Mouse (Mus musculus) lung, postnatal 4 days (tissue): ENCODE data around the gene Spon1.

Experiments
- DNase-seq, 2 experiments: peaks; one replicate each; pipeline ENCODE4 v3.0.0; 2021

Gene Spon1

GRCm38 (mm10) chr7:113780286-113780685, 14.5 kb downstream of the Spon1 start:
- no peak for DNase-seq

GRCm38 (mm10) chr7:113791991-113792390, 26.2 kb downstream of the Spon1 start:
- DNase-seq = no peak

GRCm38 (mm10) chr7:113792871-113793270, 27.1 kb downstream of the Spon1 start:
- DNase-seq = peak; percentile 43 to 69

- no peak for DNase-seq
These were observed 29.4 kb downstream of the Spon1 start for GRCm38 (mm10) chr7:113795209-113795608.

- no peak for DNase-seq
These were observed 31.3 kb downstream of the Spon1 start for GRCm38 (mm10) chr7:113797134-113797533.

GRCm38 (mm10) chr7:113798605-113799255, 32.9 kb downstream of the Spon1 start:
- no peak for DNase-seq

- DNase-seq = no peak
These were observed 44.0 kb downstream of the Spon1 start for GRCm38 (mm10) chr7:113809781-113810180.

- DNase-seq = no peak
These were observed 45.8 kb downstream of the Spon1 start for GRCm38 (mm10) chr7:113811376-113812158.

GRCm38 (mm10) chr7:113814101-113814779, 48.4 kb downstream of the Spon1 start:
- no peak for DNase-seq

- DNase-seq = no peak
These were observed 49.9 kb downstream of the Spon1 start for GRCm38 (mm10) chr7:113815726-113816125.

GRCm38 (mm10) chr7:113816827-113817334, 51.1 kb downstream of the Spon1 start:
- no peak for DNase-seq

GRCm38 (mm10) chr7:113818116-113818515, 52.3 kb downstream of the Spon1 start:
- DNase-seq = no peak

GRCm38 (mm10) chr7:113820213-113820612, 54.4 kb downstream of the Spon1 start:
- peak; percentile 50 to 78 for DNase-seq

GRCm38 (mm10) chr7:113823026-113823425, 57.2 kb downstream of the Spon1 start:
- no peak for DNase-seq

GRCm38 (mm10) chr7:113824651-113825050, 58.9 kb downstream of the Spon1 start:
- no peak for DNase-seq

GRCm38 (mm10) chr7:113825498-113826205, 59.9 kb downstream of the Spon1 start:
- DNase-seq = no peak

GRCm38 (mm10) chr7:113826510-113826909, 60.7 kb downstream of the Spon1 start:
- DNase-seq = no peak

GRCm38 (mm10) chr7:113828122-113828571, 62.3 kb downstream of the Spon1 start:
- no peak for DNase-seq

GRCm38 (mm10) chr7:113828576-113828975, 62.8 kb downstream of the Spon1 start:
- no peak for DNase-seq

- no peak for DNase-seq
These were observed 71.4 kb downstream of the Spon1 start for GRCm38 (mm10) chr7:113837151-113837550.

GRCm38 (mm10) chr7:113839431-113839830, 73.6 kb downstream of the Spon1 start:
- DNase-seq = no peak

- DNase-seq = no peak
These were observed 75.7 kb downstream of the Spon1 start for GRCm38 (mm10) chr7:113841521-113841920.

GRCm38 (mm10) chr7:113843150-113843549, 77.4 kb downstream of the Spon1 start:
- DNase-seq = no peak
